Mouse (Mus musculus) cerebellum, postnatal 25 days (tissue): ENCODE measurements at regions not wholly inside any gene's neighbourhood (a gene's known extent, or its start where the extent isn't known, plus 50 kb on each side); places are given as distances from the start of the nearest gene placed in this dataset.

Source experiments
- DNase-seq, 2 experiments: peaks; one replicate each; pipeline ENCODE4 v3.0.0; 2021; ENCODE audit warnings: mixed read lengths in 2 of 2

DNA sequence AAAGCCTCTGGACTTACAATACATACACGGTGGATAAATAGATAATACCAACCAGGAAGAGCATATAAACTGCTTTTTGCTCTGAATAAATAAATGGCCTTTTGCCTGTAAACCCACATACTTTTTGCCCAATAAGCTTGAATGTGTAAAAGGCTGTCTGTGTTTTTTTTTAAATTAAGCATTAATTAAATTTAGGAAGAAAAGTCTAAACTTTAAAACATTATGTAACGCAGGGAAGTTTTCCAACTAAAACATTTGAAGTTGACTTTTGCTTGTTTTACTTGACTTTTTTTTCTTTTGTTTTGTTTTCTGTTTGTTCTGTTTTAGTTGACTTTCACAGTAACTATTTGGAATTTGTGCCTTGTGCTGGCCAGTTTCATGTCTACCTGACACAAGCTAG lies 60.7 kb upstream of the Gm47985 start:
- DNase-seq: no peak

DNA sequence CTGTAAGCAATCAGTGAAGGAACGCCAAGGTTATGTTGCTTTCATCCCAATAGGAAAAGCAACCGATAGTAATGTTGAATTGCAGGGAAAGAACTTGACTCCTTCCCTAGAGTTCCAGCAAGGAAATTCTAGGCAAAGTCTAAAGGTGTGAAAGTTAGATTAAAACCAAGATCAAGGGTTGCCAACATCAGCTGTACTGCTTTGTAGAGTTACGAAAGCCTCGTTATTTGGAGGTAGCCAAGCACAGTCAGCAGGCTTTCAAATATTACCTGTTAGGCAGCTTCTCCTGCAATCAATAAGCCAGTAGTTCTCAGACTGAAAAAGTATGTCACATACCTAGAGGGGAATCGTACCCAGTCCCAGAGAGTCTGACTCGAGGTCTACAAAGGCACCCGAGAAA lies 58.4 kb upstream of the Gm47985 start:
- DNase-seq: no peak

DNA sequence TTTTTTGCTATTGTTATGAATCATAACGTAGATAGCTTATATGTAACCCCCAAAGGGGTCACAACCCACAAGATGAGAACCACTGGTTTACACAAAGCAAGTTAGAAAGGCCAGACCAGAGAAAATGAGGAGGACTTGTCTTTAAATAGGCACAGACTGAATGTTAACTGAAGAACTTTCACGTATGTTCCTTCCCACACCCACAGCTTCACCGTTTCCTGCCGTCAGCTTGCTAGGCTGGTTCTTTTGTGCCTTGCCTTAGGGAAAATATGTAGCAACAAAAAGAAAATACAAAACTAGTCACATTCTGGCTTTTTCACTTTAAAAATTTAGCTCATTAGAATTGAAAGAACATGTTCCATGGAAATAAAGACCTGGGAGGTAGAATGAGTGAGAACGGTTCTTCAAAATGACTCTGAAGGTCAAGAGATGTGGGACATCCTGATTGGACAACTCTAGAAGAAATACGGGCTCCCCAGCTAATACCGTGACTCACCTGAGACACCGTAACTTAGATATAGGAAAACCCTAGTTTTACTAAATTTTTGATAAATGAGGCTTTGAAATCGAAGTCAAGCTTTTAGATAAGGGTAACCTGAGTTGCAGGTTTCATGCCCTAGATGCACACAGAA lies 57.2 kb upstream of the Gm47985 start:
- no peak for DNase-seq

DNA sequence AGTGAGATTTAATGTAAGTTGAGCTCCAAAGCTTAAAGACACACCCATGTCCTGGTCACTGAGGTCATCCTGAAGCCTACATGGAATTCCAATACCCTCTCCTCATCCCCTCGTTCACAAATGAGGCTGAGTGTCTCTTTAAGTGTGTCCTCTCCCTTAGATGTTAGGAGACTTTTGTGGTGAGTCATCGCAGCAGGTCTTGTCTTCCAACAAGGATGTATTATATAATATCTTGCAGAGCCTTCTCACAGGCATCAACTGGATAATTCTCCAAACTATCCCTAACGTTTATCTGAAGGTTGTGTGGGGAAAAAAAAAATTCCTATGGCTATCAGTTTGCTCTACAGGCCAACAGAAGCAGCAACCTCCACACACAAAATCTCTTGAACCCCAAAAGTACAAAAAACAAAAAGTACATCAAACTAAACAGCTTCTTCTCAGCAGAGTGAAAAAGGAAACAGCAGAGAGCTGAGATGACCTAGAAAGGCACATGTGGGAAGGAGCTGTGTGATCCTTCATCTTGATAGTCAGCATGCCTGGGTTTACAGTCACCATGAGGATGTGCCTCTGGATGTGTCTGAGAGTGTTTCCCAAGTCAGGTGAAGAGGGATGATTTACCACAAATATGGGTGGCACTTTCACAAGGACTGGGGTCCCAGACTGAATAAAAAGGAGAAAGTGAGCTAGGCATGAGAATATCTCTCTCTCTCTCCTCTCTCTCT lies 56.4 kb upstream of the Gm47985 start:
- DNase-seq: no peak

DNA sequence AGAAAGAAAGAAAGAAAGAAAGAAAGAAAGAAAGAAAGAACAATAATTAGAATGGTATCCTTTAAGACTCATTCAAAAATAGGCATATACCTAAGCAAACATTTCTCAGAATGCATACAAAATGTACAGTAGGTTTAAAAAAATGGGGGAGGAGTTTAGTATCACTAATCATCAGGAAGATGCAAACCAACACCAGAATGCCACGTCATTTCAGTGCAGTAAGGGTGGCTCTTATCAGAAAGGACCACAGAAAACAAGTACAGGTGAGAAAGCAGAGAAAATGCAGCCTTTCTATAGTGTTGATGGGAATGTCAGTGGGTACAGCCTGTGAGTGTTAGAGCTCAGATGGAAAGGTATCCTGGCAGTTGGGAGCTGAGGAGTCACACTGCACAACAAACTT lies 55.6 kb upstream of the Gm47985 start:
- no peak for DNase-seq

DNA sequence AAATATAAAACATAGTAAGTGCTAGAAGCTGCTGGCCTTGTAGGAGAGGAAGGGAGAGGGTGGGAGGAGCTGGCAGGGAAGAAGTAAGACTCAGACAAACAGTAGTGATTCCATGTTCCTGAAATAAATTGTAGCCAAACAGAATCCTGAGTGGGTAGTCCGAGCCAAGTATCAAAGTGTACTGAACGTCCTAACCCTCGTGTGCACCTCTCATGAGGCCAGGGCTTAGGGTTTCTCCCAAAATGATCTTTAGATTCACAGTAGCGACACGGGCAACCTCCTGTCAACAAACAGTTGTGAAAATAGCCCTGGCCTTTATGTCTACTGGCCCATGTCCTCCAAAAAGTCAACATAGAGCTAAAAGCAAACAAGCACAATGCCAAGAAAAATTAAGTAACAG lies 54.3 kb upstream of the Gm47985 start:
- no peak for DNase-seq

GRCm38 (mm10) chr1:151128955-151129354 lies 53.4 kb upstream of the Gm47985 start:
- no peak for DNase-seq

- DNase-seq: no peak
These were observed 52.3 kb upstream of the Gm47985 start for GRCm38 (mm10) chr1:151130036-151130435.

DNA sequence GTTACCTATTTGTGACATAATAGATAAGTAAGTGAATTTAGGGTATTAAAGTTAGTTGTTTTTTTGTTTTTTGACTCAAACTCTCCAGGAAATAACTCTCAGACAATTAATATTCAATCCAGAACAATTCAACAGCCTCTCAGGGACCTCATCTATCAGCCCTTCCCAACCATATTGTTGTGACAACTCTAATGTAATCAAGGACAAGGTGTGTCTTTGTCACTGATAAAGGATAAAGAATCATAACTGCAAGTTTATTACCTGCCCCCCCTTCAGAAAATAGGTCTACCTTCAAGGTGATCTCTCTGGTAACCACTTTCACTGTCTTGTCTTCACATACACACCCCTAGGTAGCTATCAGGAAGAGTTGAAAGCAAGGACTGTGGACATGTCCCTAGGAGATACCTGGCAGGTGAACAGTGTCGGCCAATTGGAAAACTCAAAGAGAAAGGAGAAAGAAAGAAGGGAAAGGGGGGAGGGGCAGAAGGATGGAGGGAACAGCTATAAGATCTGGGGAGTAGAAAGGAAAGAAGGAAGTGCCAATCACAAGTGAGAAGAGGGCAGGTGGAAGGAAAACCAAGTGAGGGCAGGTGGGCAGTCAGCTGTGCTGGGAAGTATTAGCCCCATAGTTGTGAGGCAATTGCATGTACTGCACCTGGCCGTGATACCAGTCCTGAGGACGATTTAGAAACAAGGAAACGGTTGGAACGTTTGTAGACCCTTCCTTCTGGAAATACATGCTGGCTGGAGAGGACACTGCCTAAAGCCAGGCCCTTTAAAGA lies 51.3 kb upstream of the Gm47985 start:
- DNase-seq: no peak

- DNase-seq: no peak
These were observed 50.6 kb upstream of the Gm47985 start for GRCm38 (mm10) chr1:151131627-151132284.
